Mouse (Mus musculus) ES-Bruce4 (cell line): Measurements from ENCODE around the gene Capn13. TPM values are rescaled to one million over a fixed set of nuclear protein-coding genes. Genes with fewer than 3 reads are reported as not detected.
"Not testable (repeated sequence)": the region's sequence is repeated elsewhere in the genome, so short reads cannot be mapped to it uniquely, and the experiment has no call there.

ENCODE experiments used
- H3K27ac ChIP-seq: 2 replicates; pipeline ENCODE4 v1.5.1; 2012; ENCODE audit warnings: low read length, inconsistent platforms; ENCODE audit not compliant: insufficient read depth
- H3K27me3 ChIP-seq: 2 replicates; pipeline ENCODE4 v1.6.1; 2012; ENCODE audit warnings: mild to moderate bottlenecking, low read length, inconsistent platforms; ENCODE audit not compliant: control insufficient read depth, poor library complexity, insufficient read depth, severe bottlenecking
- H3K36me3 ChIP-seq: 2 replicates; pipeline ENCODE4 v1.6.1; 2012; ENCODE audit warnings: inconsistent platforms, mild to moderate bottlenecking, low read length, moderate library complexity; ENCODE audit not compliant: control insufficient read depth, poor library complexity, insufficient read depth, severe bottlenecking
- H3K4me1 ChIP-seq: one replicate; pipeline ENCODE4 v1.8.1; 2011; ENCODE audit warnings: low read length; ENCODE audit not compliant: control insufficient read depth, insufficient read depth
- H3K4me3 ChIP-seq: 2 replicates; pipeline ENCODE4 v1.5.1; 2011; ENCODE audit warnings: low read depth, mild to moderate bottlenecking, low read length
- H3K9ac ChIP-seq: 2 replicates; pipeline ENCODE4 v1.6.1; 2012; ENCODE audit warnings: low read depth, mild to moderate bottlenecking, inconsistent platforms; ENCODE audit not compliant: poor library complexity, severe bottlenecking
- H3K9me3 ChIP-seq: replicated peaks from 2 replicates; pipeline ENCODE4 v1.6.1; 2012; ENCODE audit warnings: mild to moderate bottlenecking, low read length, inconsistent platforms; ENCODE audit not compliant: control insufficient read depth, poor library complexity, insufficient read depth, severe bottlenecking
- CTCF ChIP-seq: IDR thresholded peaks from one replicate; pipeline ENCODE4 v1.8.1; 2011; ENCODE audit warnings: low read depth, low read length
- EP300 ChIP-seq: IDR thresholded peaks from 2 replicates; pipeline ENCODE4 v1.6.1; 2011; ENCODE audit warnings: low read depth, low read length; ENCODE audit not compliant: insufficient read depth
- POLR2A ChIP-seq: IDR thresholded peaks from one replicate; pipeline ENCODE4 v1.8.1; 2011; ENCODE audit warnings: low read length; ENCODE audit not compliant: insufficient read depth
- polyA plus RNA-seq: library from polyadenylated mRNA; stranded (reverse); fragments of >200 nt; gene quantifications from 2 replicates; pipeline ENCODE4 v1.2.4, GENCODE M21; 2011; ENCODE audit warnings: low read depth; ENCODE audit not compliant: missing spikeins, insufficient read depth, insufficient read length

Capn13 gene
- polyA plus RNA-seq, 1 experiment: not detected

DNA sequence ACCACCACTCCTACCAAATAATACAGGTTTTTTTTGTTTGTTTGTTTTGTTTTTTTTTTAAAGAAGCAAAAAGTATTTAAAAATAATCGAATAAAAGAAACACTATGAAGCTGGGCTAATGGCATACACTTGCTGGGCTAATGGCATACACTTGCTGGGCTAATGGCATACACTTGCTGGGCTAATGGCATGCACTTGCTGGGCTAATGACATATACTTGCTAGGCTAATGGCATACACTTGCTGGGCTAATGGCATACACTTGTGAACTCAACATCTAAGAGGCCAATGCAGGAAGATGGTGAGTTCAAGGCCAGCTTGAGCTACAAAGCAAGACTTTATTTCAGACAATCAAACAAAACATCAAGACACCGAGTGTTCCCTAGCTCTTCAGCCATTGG lies 138.1 kb downstream of the Capn13 start:
- Histone ChIP-seq H3K9me3 (no peaks in the 10 kb centered on the region), H3K36me3 (no peaks in the 10 kb centered on the region), H3K9ac (no peak overlapping the region), H3K27me3 (no peaks in the 10 kb centered on the region), H3K4me1 (no peaks in the 10 kb centered on the region), H3K27ac (no peak overlapping the region), H3K4me3 (no peak overlapping the region)
- no peak for TF ChIP-seq CTCF
- TF ChIP-seq EP300: no peak
- no peak for TF ChIP-seq POLR2A

DNA sequence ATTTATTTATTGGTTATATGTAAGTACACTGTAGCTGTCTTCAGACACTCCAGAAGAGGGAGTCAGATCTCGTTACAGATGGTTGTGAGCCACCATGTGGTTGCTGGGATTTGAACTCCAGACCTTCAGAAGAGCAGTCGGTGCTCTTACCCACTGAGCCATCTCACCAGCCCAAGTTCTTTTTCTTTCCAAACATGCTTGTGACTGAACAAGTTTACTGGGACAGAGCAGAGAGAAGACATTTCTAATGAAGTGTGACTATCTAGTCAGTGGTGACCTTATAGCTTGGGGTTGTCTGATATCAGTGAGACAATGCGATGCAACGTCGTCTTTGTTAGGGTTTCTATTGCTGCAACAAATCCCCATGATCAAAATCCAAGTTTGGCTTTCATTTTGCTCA lies 141.4 kb downstream of the Capn13 start:
- not testable (repeated sequence) for H3K27ac ChIP-seq, H3K9ac ChIP-seq, H3K9me3 ChIP-seq

DNA sequence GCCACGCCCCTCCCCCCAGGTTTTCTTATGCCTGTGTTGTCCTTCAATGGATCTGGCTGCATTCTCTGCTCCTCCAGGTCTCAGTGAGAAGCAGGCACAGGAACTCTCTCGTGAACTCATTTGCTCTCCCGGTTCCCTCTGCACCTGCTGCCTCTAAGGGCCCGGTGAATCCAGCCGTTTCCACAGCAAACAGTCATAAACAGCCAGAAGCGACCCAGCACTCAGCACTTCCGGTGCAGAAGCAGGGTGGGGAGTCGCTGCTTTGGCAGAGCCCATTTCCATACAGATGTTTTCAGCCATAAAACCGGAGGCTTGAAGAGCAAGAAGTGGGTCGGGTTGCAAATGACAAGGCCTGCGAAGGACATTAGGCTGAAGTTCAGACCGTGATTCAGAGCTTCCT lies 142.0 kb downstream of the Capn13 start:
- H3K9ac ChIP-seq: no peak overlapping the region
- no peaks in the 10 kb centered on the region for H3K4me1 ChIP-seq
- no peak overlapping the region for H3K27ac ChIP-seq
- H3K36me3 ChIP-seq: no peaks in the 10 kb centered on the region
- H3K27me3 ChIP-seq: no peaks in the 10 kb centered on the region
- H3K9me3 ChIP-seq: no peaks in the 10 kb centered on the region
- no peak for TF ChIP-seq POLR2A
- H3K4me3 ChIP-seq: no peak overlapping the region

More for the DNA sequence above, 141.4 kb downstream of the Capn13 start:
- not testable (repeated sequence) for H3K27me3 ChIP-seq, H3K36me3 ChIP-seq, H3K4me1 ChIP-seq, H3K4me3 ChIP-seq
